24 mouse cellular contexts compared by ENCODE assay signal in the genomic region with DNA sequence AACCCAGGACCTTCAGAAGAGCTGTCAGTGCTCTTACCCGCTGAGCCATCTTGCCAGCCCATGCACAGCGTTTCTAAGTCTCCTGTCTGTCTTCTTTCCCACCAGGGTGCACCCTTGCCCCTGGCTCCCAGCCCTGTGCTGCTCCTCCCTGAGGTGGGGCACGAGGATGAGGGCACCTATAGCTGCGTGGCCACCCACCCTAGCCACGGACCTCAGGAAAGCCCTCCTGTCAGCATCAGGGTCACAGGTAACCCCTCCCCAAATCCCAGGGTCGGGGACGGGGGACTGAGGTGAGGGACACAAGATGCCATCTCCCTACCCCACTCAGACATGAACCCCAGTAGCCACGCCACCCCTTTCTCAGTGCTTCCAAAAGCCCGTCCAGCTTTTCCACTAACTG. TPM values are rescaled to one million over a fixed set of nuclear protein-coding genes. Genes with fewer than 3 reads are reported as not detected.
DNase-seq lines count a peak whose midpoint lies in the region; ATAC-seq lines count a peak whose summit lies in the region.
"Had no signal": no experiment of that assay in that cellular context is flagged by ENCODE, and none has a peak within 500 bp of the region (broad histone marks: within the 10 kb centered on the region; RNA-seq: fewer than 3 reads in every experiment).

No protein-coding gene starts in this region.

- H3K27ac ChIP-seq in heart, embryonic 12.5 days (ENCODE audit: poor library complexity, severe bottlenecking): no peak overlapping the region
- no peak overlapping the region for H3K27ac ChIP-seq in lung, embryonic 15.5 days
- H3K27ac ChIP-seq: embryonic facial prominence, embryonic 13.5 days; gastrocnemius, adult 2 months; heart, embryonic 15.5 days; left cerebral cortex, adult 2 months; midbrain, embryonic 13.5 days; stomach, postnatal 0 days had no signal

- H3K4me3 ChIP-seq in heart, embryonic 12.5 days: no peak overlapping the region
- no peak overlapping the region for H3K4me3 ChIP-seq in lung, embryonic 15.5 days
- H3K4me3 ChIP-seq: embryonic facial prominence, embryonic 13.5 days; erythroblast, embryonic 14.5 days; gastrocnemius, adult 2 months; heart, embryonic 15.5 days; left cerebral cortex, adult 2 months; liver, embryonic 15.5 days; midbrain, embryonic 13.5 days had no signal

- WGBS in heart, embryonic 12.5 days: 77% methylated on average over 9 of the region's 9 CpGs
- 73% methylated on average over 9 of the region's 9 CpGs for WGBS in lung, embryonic 15.5 days

- DNase-seq in adrenal gland, adult 8-10 months: peak; percentile 9
- no peak for DNase-seq in adrenal gland, adult 18-20 months (ENCODE audit: low spot score in 2 of 2)
- no peak for DNase-seq in heart, postnatal 10 days
- no peak for DNase-seq in lung, postnatal 14 days
- peak; percentile 17 for DNase-seq in thymus, postnatal 4 days
- DNase-seq in thymus, postnatal 14 days: no peak
- DNase-seq: gastrocnemius, adult 2 months; heart, postnatal 4 days; kidney, postnatal 10 days; liver; lung, postnatal 10 days; thymus, adult 2 months had no signal

- H3K4me1 ChIP-seq in heart, embryonic 12.5 days (replicated peaks): peaks cover 51% of the 10 kb centered on the region
- peaks cover 60% of the 10 kb centered on the region for H3K4me1 ChIP-seq in lung, embryonic 15.5 days

- H3K9ac ChIP-seq in heart, embryonic 12.5 days: 0 out of 2 replicates have a peak overlapping the region, but pooled peaks have one; percentile 10
- no peak overlapping the region for H3K9ac ChIP-seq in lung, embryonic 15.5 days
- H3K9ac ChIP-seq: heart, embryonic 15.5 days; liver, embryonic 15.5 days; midbrain, embryonic 13.5 days had no signal

- H3K36me3 ChIP-seq in heart, embryonic 12.5 days: peaks cover 36% of the 10 kb centered on the region
- peaks cover 30% of the 10 kb centered on the region for H3K36me3 ChIP-seq in lung, embryonic 15.5 days

- H3K27me3 ChIP-seq in heart, embryonic 12.5 days (replicated peaks): no peaks in the 10 kb centered on the region
- H3K27me3 ChIP-seq in lung, embryonic 15.5 days: no peaks in the 10 kb centered on the region
- H3K27me3 ChIP-seq: embryonic facial prominence, embryonic 13.5 days; heart, embryonic 15.5 days; liver, embryonic 15.5 days; midbrain, embryonic 13.5 days had no signal

- no peaks in the 10 kb centered on the region for H3K9me3 ChIP-seq in heart, embryonic 12.5 days (replicated peaks)
- H3K9me3 ChIP-seq in lung, embryonic 15.5 days: no peaks in the 10 kb centered on the region
- H3K9me3 ChIP-seq: embryonic facial prominence, embryonic 13.5 days; heart, embryonic 15.5 days; liver, embryonic 15.5 days; midbrain, embryonic 13.5 days had no signal

- ATAC-seq in heart, embryonic 12.5 days (ENCODE audit: insufficient number of reproducible peaks, low FRiP score): no peak
- no peak for ATAC-seq in lung, embryonic 15.5 days (ENCODE audit: borderline replicate concordance, extremely low read depth, low FRiP score, low TSS enrichment)
- ATAC-seq: forebrain, embryonic 14.5 days; hindbrain, embryonic 16.5 days; intestine, postnatal 0 days; midbrain, embryonic 13.5 days had no signal

- intact Hi-C loops in heart, postnatal 10 days (cut with DNase I): loop anchor here (10.0 kb wide), 1 partner anchor 475 kb away; a partner anchor contains a TSS

- H3K4me2 ChIP-seq in heart, embryonic 12.5 days: no peak overlapping the region
- peak overlapping the region; percentile 49; the same call in 1 of the 2 replicates for H3K4me2 ChIP-seq in lung, embryonic 15.5 days
- H3K4me2 ChIP-seq: embryonic facial prominence, embryonic 13.5 days; heart, embryonic 15.5 days; liver, embryonic 15.5 days; midbrain, embryonic 13.5 days had no signal

RNA-seq across cellular contexts. Expression of a gene that starts 2.2 kb away (rescaled TPM):
- 1 to 10 TPM in 3 of 4 experiments, under 1 TPM in 1; 0.52 to 2.4 (median 1.4) TPM for total RNA-seq in adrenal gland, adult 8-10 months (2022)
- under 1 TPM; 0.73 to 0.86 TPM for total RNA-seq in adrenal gland, adult 18-20 months (2021)
- polyA plus RNA-seq in heart, embryonic 12.5 days (2016; fragmentation: Nextera tagmentation; extraction: Ambion mirVana): 3.8 TPM in 2 replicates
- total RNA-seq in heart, postnatal 10 days (2021): 1 to 10 TPM; 1.1 to 1.6 TPM
- 197 and 248 TPM in 2 replicates for polyA plus RNA-seq in lung, embryonic 15.5 days (2015; fragmentation: Nextera tagmentation; extraction: Ambion mirVana)

RNA-seq across cellular contexts. Expression of a gene that starts 3.6 kb away (rescaled TPM):
- total RNA-seq in adrenal gland, adult 8-10 months (2022): 100 to 1,000 TPM in 1 of 4 experiments, 10 to 100 TPM in 3; 72.6 to 101 (median 84.6) TPM
- total RNA-seq in adrenal gland, adult 18-20 months (2021): 10 to 100 TPM; 71.8 to 86.7 TPM
- 123 and 126 TPM in 2 replicates for polyA plus RNA-seq in heart, embryonic 12.5 days (2016; fragmentation: Nextera tagmentation; extraction: Ambion mirVana)
- total RNA-seq in heart, postnatal 10 days (2021): 10 to 100 TPM; 37.0 to 39.2 TPM
- 122 and 124 TPM in 2 replicates for polyA plus RNA-seq in lung, embryonic 15.5 days (2015; fragmentation: Nextera tagmentation; extraction: Ambion mirVana)

RNA-seq across cellular contexts. Expression of a gene that starts 4.2 kb away (rescaled TPM):
- total RNA-seq in adrenal gland, adult 8-10 months (2022): 100 to 1,000 TPM in 3 of 4 experiments, 10 to 100 TPM in 1; 84.6 to 108 (median 101) TPM
- total RNA-seq in adrenal gland, adult 18-20 months (2021): 100 to 1,000 TPM; 106 to 112 TPM
- polyA plus RNA-seq in heart, embryonic 12.5 days (2016; fragmentation: Nextera tagmentation; extraction: Ambion mirVana): 52.5 and 52.8 TPM in 2 replicates
- total RNA-seq in heart, postnatal 10 days (2021): 10 to 100 TPM; 54.4 to 56.5 TPM
- 51.8 and 51.9 TPM in 2 replicates for polyA plus RNA-seq in lung, embryonic 15.5 days (2015; fragmentation: Nextera tagmentation; extraction: Ambion mirVana)

RNA-seq across cellular contexts. Expression of a gene that starts 8.8 kb away (rescaled TPM):
- 10 to 100 TPM; 30.8 to 55.5 (median 44.0) TPM for total RNA-seq in adrenal gland, adult 8-10 months (2022)
- 10 to 100 TPM; 32.4 to 40.9 TPM for total RNA-seq in adrenal gland, adult 18-20 months (2021)
- 13.0 and 13.2 TPM in 2 replicates for polyA plus RNA-seq in heart, embryonic 12.5 days (2016; fragmentation: Nextera tagmentation; extraction: Ambion mirVana)
- total RNA-seq in heart, postnatal 10 days (2021): 10 to 100 TPM; 26.1 to 30.4 TPM
- polyA plus RNA-seq in lung, embryonic 15.5 days (2015; fragmentation: Nextera tagmentation; extraction: Ambion mirVana): 8.8 and 9.8 TPM in 2 replicates

RNA-seq across cellular contexts. Expression of a gene that starts 10.3 kb away (rescaled TPM):
- 1 to 10 TPM; 4.7 to 7.9 (median 6.4) TPM for total RNA-seq in adrenal gland, adult 8-10 months (2022)
- total RNA-seq in adrenal gland, adult 18-20 months (2021): 1 to 10 TPM; 4.8 to 7.3 TPM
- polyA plus RNA-seq in heart, embryonic 12.5 days (2016; fragmentation: Nextera tagmentation; extraction: Ambion mirVana): 4.4 and 4.6 TPM in 2 replicates
- 1 to 10 TPM; 5.1 to 5.6 TPM for total RNA-seq in heart, postnatal 10 days (2021)
- 11.5 and 17.9 TPM in 2 replicates for polyA plus RNA-seq in lung, embryonic 15.5 days (2015; fragmentation: Nextera tagmentation; extraction: Ambion mirVana)

Comparison
In these comparisons a context has a peak if more than half of its experiments do, and no peak if none do; other contexts are left out.
1. DNase-seq: peak in adrenal gland, adult 8-10 months (single experiment) and thymus, postnatal 4 days (single experiment); none in adrenal gland, adult 18-20 months (0 of 2), heart, postnatal 10 days (0 of 2), lung, postnatal 14 days (single experiment) and thymus, postnatal 14 days (single experiment).